Mouse (Mus musculus): ENCODE results near the gene Smim1. TPM values are rescaled to one million over a fixed set of nuclear protein-coding genes. Genes with fewer than 3 reads are reported as not detected.

The Smim1 gene
- polyA plus RNA-seq, 1 experiment from 2014 or later: 6.3 TPM

- no peak overlapping the region for H3K4me3 ChIP-seq (replicated peaks)
- H3K4me2 ChIP-seq: no peak overlapping the region
- no peak for ATAC-seq (ENCODE audit: insufficient number of reproducible peaks, insufficient read depth, low FRiP score, low TSS enrichment, low read depth)
- H3K27ac ChIP-seq: no peak overlapping the region
- peaks cover 15% of the 10 kb centered on the region for H3K4me1 ChIP-seq (replicated peaks)
- H3K27me3 ChIP-seq: no peaks in the 10 kb centered on the region
- peaks cover 54% of the 10 kb centered on the region for H3K36me3 ChIP-seq
- WGBS: 91% methylated on average over 10 of the region's 10 CpGs
- H3K9ac ChIP-seq (replicated peaks): no peak overlapping the region
- no peaks in the 10 kb centered on the region for H3K9me3 ChIP-seq
Measured at GRCm38 (mm10) chr4:153979243-153979642, 46.8 kb downstream of the Smim1 start.

GRCm38 (mm10) chr4:153975768-153976167 lies 50.3 kb downstream of the Smim1 start:
- H3K9ac ChIP-seq (replicated peaks): peak overlapping the region; percentile 83
- H3K4me3 ChIP-seq (replicated peaks): peak overlapping the region; percentile 90
- peaks cover 37% of the 10 kb centered on the region for H3K36me3 ChIP-seq
- H3K9me3 ChIP-seq: no peaks in the 10 kb centered on the region
- 40% methylated on average over 6 of the region's 6 CpGs for WGBS
- peaks cover 25% of the 10 kb centered on the region for H3K4me1 ChIP-seq (replicated peaks)
- peak overlapping the region; percentile 93 for H3K4me2 ChIP-seq
- H3K27ac ChIP-seq: no peak overlapping the region
- no peak for ATAC-seq (ENCODE audit: insufficient number of reproducible peaks, insufficient read depth, low FRiP score, low TSS enrichment, low read depth)
- no peaks in the 10 kb centered on the region for H3K27me3 ChIP-seq

GRCm38 (mm10) chr4:153975292-153975662 lies 50.8 kb downstream of the Smim1 start:
- peak overlapping the region; percentile 56 for H3K27ac ChIP-seq
- no peaks in the 10 kb centered on the region for H3K9me3 ChIP-seq
- ATAC-seq (ENCODE audit: insufficient number of reproducible peaks, insufficient read depth, low FRiP score, low TSS enrichment, low read depth): peak; percentile 46; the same call in 1 of the 2 replicates
- peak overlapping the region; percentile 93 for H3K4me2 ChIP-seq
- H3K4me1 ChIP-seq (replicated peaks): peaks cover 25% of the 10 kb centered on the region
- H3K36me3 ChIP-seq: peaks cover 37% of the 10 kb centered on the region
- H3K9ac ChIP-seq (replicated peaks): peak overlapping the region; percentile 83
- 2% methylated on average over 33 of the region's 33 CpGs for WGBS
- H3K27me3 ChIP-seq: no peaks in the 10 kb centered on the region
- peak overlapping the region; percentile 90 for H3K4me3 ChIP-seq (replicated peaks)

DNA sequence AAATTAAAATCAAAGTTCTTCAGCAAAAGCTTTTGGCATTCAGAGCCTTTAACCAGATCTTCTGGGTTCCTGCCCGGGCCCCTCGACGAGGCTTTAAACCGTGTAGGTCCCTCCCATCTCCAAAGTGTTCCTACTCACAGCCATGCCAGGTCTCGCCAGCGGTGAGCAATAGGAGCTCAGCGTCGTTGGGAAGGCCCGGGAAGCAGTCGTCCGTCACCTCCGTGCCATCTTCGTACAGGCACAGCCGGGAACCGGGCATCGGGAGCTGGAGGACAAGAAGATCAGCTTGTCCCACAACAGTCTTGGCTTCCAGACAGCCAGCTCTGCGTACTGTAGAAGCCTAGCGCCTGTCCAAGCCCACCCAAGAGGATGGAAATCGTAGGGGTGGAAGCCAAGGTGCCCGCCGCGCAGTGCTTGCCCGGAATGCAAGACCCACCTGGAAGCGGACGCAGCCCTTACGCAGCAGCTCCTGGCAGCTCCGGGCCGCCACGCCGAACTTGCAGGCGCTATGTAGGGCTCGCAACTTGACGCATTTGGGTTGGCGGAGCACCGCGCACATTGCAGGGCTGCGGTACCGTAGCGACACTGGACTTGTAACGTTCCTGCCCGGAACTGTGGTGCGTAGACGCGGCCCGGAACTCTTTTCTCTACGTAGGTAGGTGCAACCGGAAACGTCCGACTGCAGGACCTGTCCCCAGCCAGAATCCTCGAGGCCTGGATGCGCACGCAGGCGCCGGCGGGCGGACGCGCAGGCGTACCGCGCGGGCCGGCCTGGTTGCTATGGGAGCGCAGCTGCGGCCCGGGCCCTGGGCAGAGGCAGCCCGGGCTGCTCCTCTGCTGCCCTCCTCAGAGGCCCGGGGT lies 51.4 kb downstream of the Smim1 start, which contains the start of the genes Dffb and Cep104:
Dffb (minus strand) TSS at position 696 of the 861 bp plus-strand sequence.
Cep104 (plus strand) TSS at position 764 of the 861 bp plus-strand sequence.
- Histone ChIP-seq H3K4me1 (replicated peaks) (peaks cover 25% of the 10 kb centered on the region), H3K27ac (peak within 1 kb of the TSS; percentile 56), H3K9me3 (no peaks in the 10 kb centered on the region), H3K4me2 (peak within 1 kb of the TSS; percentile 93), H3K9ac (replicated peaks) (peak within 1 kb of the TSS; percentile 83), H3K36me3 (peaks cover 37% of the 10 kb centered on the region), H3K27me3 (no peaks in the 10 kb centered on the region), H3K4me3 (replicated peaks) (peak within 1 kb of the TSS; percentile 90)
- 1% methylated on average over 68 of the region's 68 CpGs for WGBS
- peak; percentile 94 for ATAC-seq (ENCODE audit: insufficient number of reproducible peaks, insufficient read depth, low FRiP score, low TSS enrichment, low read depth)

Other genes with a start within 250 kb of the Smim1 start
- gene A430005L14Rik, start 69.0 kb downstream of the Smim1 start, polyA plus RNA-seq (2016; fragmentation: Nextera tagmentation; extraction: Ambion mirVana): 105 and 116 TPM in 2 replicates
- gene Dffb, start 51.1 kb downstream of the Smim1 start, polyA plus RNA-seq (2016; fragmentation: Nextera tagmentation; extraction: Ambion mirVana): 14.9 and 15.9 TPM in 2 replicates
- gene Cep104, start 51.0 kb downstream of the Smim1 start, polyA plus RNA-seq (2016; fragmentation: Nextera tagmentation; extraction: Ambion mirVana): 20.4 and 21.0 TPM in 2 replicates
- gene Lrrc47, start 14.5 kb downstream of the Smim1 start, polyA plus RNA-seq (2016; fragmentation: Nextera tagmentation; extraction: Ambion mirVana): 34.4 and 37.8 TPM in 2 replicates
- gene Ccdc27, start 16.4 kb upstream of the Smim1 start, polyA plus RNA-seq (2016; fragmentation: Nextera tagmentation; extraction: Ambion mirVana): not detected in 2 replicates
- gene Trp73, start 114.0 kb upstream of the Smim1 start, polyA plus RNA-seq (2016; fragmentation: Nextera tagmentation; extraction: Ambion mirVana): 1.2 and 1.9 TPM in 2 replicates
- gene Wrap73, start 116.1 kb upstream of the Smim1 start, polyA plus RNA-seq (2016; fragmentation: Nextera tagmentation; extraction: Ambion mirVana): 46.0 and 48.5 TPM in 2 replicates
- gene Tprgl, start 134.4 kb upstream of the Smim1 start, polyA plus RNA-seq (2016; fragmentation: Nextera tagmentation; extraction: Ambion mirVana): 111 and 115 TPM in 2 replicates
- 58.4 and 59.0 TPM in 2 replicates for gene Megf6, start 144.5 kb upstream of the Smim1 start, polyA plus RNA-seq (2016; fragmentation: Nextera tagmentation; extraction: Ambion mirVana)